Mouse (Mus musculus): ENCODE measurements around the gene Btg2. TPM values are rescaled to one million over a fixed set of nuclear protein-coding genes. Genes with fewer than 3 reads are reported as not detected.

Gene Btg2
- polyA plus RNA-seq, 1 experiment from 2014 or later: 37.2 TPM

- WGBS: 73% methylated on average over 6 of the region's 6 CpGs
- no peak overlapping the region for H3K9ac ChIP-seq
- H3K27ac ChIP-seq: peak overlapping the region; percentile 22; the same call in 1 of the 2 replicates
- peaks cover 40% of the 10 kb centered on the region for H3K4me1 ChIP-seq
- no peak overlapping the region for H3K4me2 ChIP-seq
- H3K27me3 ChIP-seq (replicated peaks): no peaks in the 10 kb centered on the region
- no peak overlapping the region for H3K4me3 ChIP-seq
- no peaks in the 10 kb centered on the region for H3K36me3 ChIP-seq (replicated peaks)
- no peaks in the 10 kb centered on the region for H3K9me3 ChIP-seq
- no peak for ATAC-seq (replicated peaks)
Measured at GRCm38 (mm10) chr1:134073061-134073564, 5.8 kb downstream of the Btg2 start.

GRCm38 (mm10) chr1:134071411-134072018 is 7.4 kb downstream of the Btg2 start:
- no peak for ATAC-seq (replicated peaks)
- H3K4me1 ChIP-seq: peaks cover 31% of the 10 kb centered on the region

GRCm38 (mm10) chr1:134070099-134070669 is 8.7 kb downstream of the Btg2 start:
- WGBS: 64% methylated on average over 8 of the region's 8 CpGs
- 0 out of 2 replicates have a peak overlapping the region, but pooled peaks have one; percentile 45 for H3K27ac ChIP-seq
- ATAC-seq (replicated peaks): no peak

More at GRCm38 (mm10) chr1:134071411-134072018, 7.4 kb downstream of the Btg2 start:
- Histone ChIP-seq H3K9me3 (no peaks in the 10 kb centered on the region), H3K9ac (no peak overlapping the region), H3K27ac (peak overlapping the region; percentile 53), H3K36me3 (replicated peaks) (no peaks in the 10 kb centered on the region), H3K27me3 (replicated peaks) (no peaks in the 10 kb centered on the region), H3K4me3 (no peak overlapping the region), H3K4me2 (no peak overlapping the region)
- WGBS: 25% methylated on average over 10 of the region's 10 CpGs

GRCm38 (mm10) chr1:134067143-134067619 is 11.7 kb downstream of the Btg2 start:
- H3K27ac ChIP-seq: no peak overlapping the region
- H3K9me3 ChIP-seq: no peaks in the 10 kb centered on the region
- WGBS: 9% methylated on average over 8 of the region's 8 CpGs
- no peak overlapping the region for H3K4me3 ChIP-seq
- ATAC-seq (replicated peaks): peak; percentile 8; the same call in 1 of the 2 replicates
- H3K36me3 ChIP-seq (replicated peaks): no peaks in the 10 kb centered on the region
- H3K4me1 ChIP-seq: peaks cover 30% of the 10 kb centered on the region
- no peak overlapping the region for H3K4me2 ChIP-seq
- H3K9ac ChIP-seq: no peak overlapping the region
- no peaks in the 10 kb centered on the region for H3K27me3 ChIP-seq (replicated peaks)

More at GRCm38 (mm10) chr1:134070099-134070669, 8.7 kb downstream of the Btg2 start:
- H3K9me3 ChIP-seq: no peaks in the 10 kb centered on the region
- no peaks in the 10 kb centered on the region for H3K27me3 ChIP-seq (replicated peaks)
- peaks cover 24% of the 10 kb centered on the region for H3K4me1 ChIP-seq
- H3K4me2 ChIP-seq: no peak overlapping the region
- no peak overlapping the region for H3K4me3 ChIP-seq
- no peaks in the 10 kb centered on the region for H3K36me3 ChIP-seq (replicated peaks)
- H3K9ac ChIP-seq: no peak overlapping the region

- Histone ChIP-seq H3K27me3 (replicated peaks) (no peaks in the 10 kb centered on the region), H3K9me3 (no peaks in the 10 kb centered on the region), H3K4me1 (peaks cover 33% of the 10 kb centered on the region), H3K27ac (no peak overlapping the region), H3K36me3 (replicated peaks) (no peaks in the 10 kb centered on the region), H3K9ac (no peak overlapping the region), H3K4me3 (no peak overlapping the region), H3K4me2 (no peak overlapping the region)
- no peak for ATAC-seq (replicated peaks)
- 40% methylated on average over 3 of the region's 3 CpGs for WGBS
Measured at GRCm38 (mm10) chr1:134066554-134066953, 12.4 kb downstream of the Btg2 start.

- Histone ChIP-seq H3K27ac (peak overlapping the region; percentile 84; the same call in 1 of the 2 replicates), H3K4me3 (no peak overlapping the region), H3K9me3 (no peaks in the 10 kb centered on the region), H3K4me2 (no peak overlapping the region), H3K9ac (no peak overlapping the region), H3K27me3 (replicated peaks) (no peaks in the 10 kb centered on the region), H3K4me1 (peaks cover 42% of the 10 kb centered on the region), H3K36me3 (replicated peaks) (no peaks in the 10 kb centered on the region)
- no peak for ATAC-seq (replicated peaks)
- WGBS: 71% methylated on average over 4 of the region's 4 CpGs
Measured at GRCm38 (mm10) chr1:134065241-134065809, 13.6 kb downstream of the Btg2 start.

- H3K9me3 ChIP-seq: no peaks in the 10 kb centered on the region
- H3K27me3 ChIP-seq (replicated peaks): no peaks in the 10 kb centered on the region
- H3K4me2 ChIP-seq: no peak overlapping the region
- no peak overlapping the region for H3K4me3 ChIP-seq
- WGBS: 59% methylated on average over 2 of the region's 2 CpGs
- peak overlapping the region; percentile 84 for H3K27ac ChIP-seq
- H3K4me1 ChIP-seq: peaks cover 48% of the 10 kb centered on the region
- H3K9ac ChIP-seq: no peak overlapping the region
- no peak for ATAC-seq (replicated peaks)
- H3K36me3 ChIP-seq (replicated peaks): no peaks in the 10 kb centered on the region
Measured at GRCm38 (mm10) chr1:134064296-134064831, 14.6 kb downstream of the Btg2 start.

- peaks cover 48% of the 10 kb centered on the region for H3K4me1 ChIP-seq
- ATAC-seq (replicated peaks): no peak
Measured at GRCm38 (mm10) chr1:134063773-134064125, 15.2 kb downstream of the Btg2 start.

GRCm38 (mm10) chr1:134063086-134063772 is 15.7 kb downstream of the Btg2 start:
- Histone ChIP-seq H3K4me1 (peaks cover 48% of the 10 kb centered on the region), H3K27me3 (replicated peaks) (no peaks in the 10 kb centered on the region), H3K9ac (no peak overlapping the region), H3K27ac (peak overlapping the region; percentile 84), H3K36me3 (replicated peaks) (no peaks in the 10 kb centered on the region), H3K4me2 (peak overlapping the region; percentile 25), H3K9me3 (no peaks in the 10 kb centered on the region), H3K4me3 (no peak overlapping the region)
- 1% methylated on average over 33 of the region's 33 CpGs for WGBS
- peak; percentile 65 for ATAC-seq (replicated peaks)

More at GRCm38 (mm10) chr1:134063773-134064125, 15.2 kb downstream of the Btg2 start:
- Histone ChIP-seq H3K9ac (no peak overlapping the region), H3K4me3 (no peak overlapping the region), H3K27me3 (replicated peaks) (no peaks in the 10 kb centered on the region), H3K4me2 (peak overlapping the region; percentile 25), H3K27ac (peak overlapping the region; percentile 84), H3K9me3 (no peaks in the 10 kb centered on the region), H3K36me3 (replicated peaks) (no peaks in the 10 kb centered on the region)
- 4% methylated on average over 9 of the region's 9 CpGs for WGBS

GRCm38 (mm10) chr1:134062411-134063085 is 16.4 kb downstream of the Btg2 start:
- Histone ChIP-seq H3K4me3 (no peak overlapping the region), H3K9me3 (no peaks in the 10 kb centered on the region), H3K4me1 (peaks cover 48% of the 10 kb centered on the region), H3K9ac (no peak overlapping the region), H3K27me3 (replicated peaks) (no peaks in the 10 kb centered on the region), H3K27ac (peak overlapping the region; percentile 93), H3K4me2 (peak overlapping the region; percentile 25), H3K36me3 (replicated peaks) (no peaks in the 10 kb centered on the region)
- WGBS: 9% methylated on average over 11 of the region's 11 CpGs
- ATAC-seq (replicated peaks): peak; percentile 40

- Histone ChIP-seq H3K27me3 (replicated peaks) (no peaks in the 10 kb centered on the region), H3K4me2 (no peak overlapping the region), H3K27ac (peak overlapping the region; percentile 93), H3K36me3 (replicated peaks) (no peaks in the 10 kb centered on the region), H3K9ac (no peak overlapping the region), H3K4me1 (peaks cover 43% of the 10 kb centered on the region), H3K4me3 (no peak overlapping the region), H3K9me3 (no peaks in the 10 kb centered on the region)
- 31% methylated on average over 3 of the region's 3 CpGs for WGBS
- ATAC-seq (replicated peaks): no peak
Measured at GRCm38 (mm10) chr1:134061915-134062314, 17.0 kb downstream of the Btg2 start.

All from midbrain, embryonic 15.5 days (tissue).